Mouse (Mus musculus) liver, adult (tissue): ENCODE results near the gene R3hdm2.

Experiments
- GATA4 ChIP-seq: IDR thresholded peaks from 2 replicates; pipeline ENCODE4 v1.6.1; 2014; ENCODE audit warnings: mild to moderate bottlenecking, low read length; ENCODE audit not compliant: insufficient replicate concordance

R3hdm2 gene

DNA sequence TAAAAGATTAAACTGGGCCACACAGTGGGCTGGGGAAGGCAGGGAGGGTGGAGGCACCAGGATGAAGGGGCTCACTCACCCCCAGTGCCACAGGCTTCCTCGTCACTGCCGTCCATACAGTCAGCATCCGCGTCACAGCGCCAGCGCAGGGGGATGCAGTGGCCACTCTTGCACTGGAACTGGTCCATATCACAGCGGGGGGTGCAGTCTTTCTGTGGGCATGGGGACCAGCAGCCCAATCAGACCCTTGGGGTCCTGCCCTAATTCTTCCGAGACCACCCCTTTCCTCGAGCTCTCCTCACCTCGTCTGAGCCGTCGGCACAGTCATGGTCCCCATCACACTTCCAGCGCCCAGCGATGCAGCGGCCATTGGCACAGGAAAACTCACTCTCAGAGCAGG, 168.1 kb downstream of the R3hdm2 start:
- no peak for TF ChIP-seq GATA4
